Comparison of ENCODE assay signal across 9 mouse cellular contexts in genomic region chr14:31656857-31657645, GRCm38 (mm10). TPM values are rescaled to one million over a fixed set of nuclear protein-coding genes. Genes with fewer than 3 reads are reported as not detected.
A peak's percentile ranks its signal among the peaks of the same experiment; 100 is the strongest.
DNase-seq lines count a peak whose midpoint lies in the region; ATAC-seq and TF ChIP-seq lines count a peak whose summit lies in the region.
"Had no signal": no experiment of that assay in that cellular context is flagged by ENCODE, and none has a peak within 500 bp of the region (broad histone marks: within the 10 kb centered on the region; RNA-seq: fewer than 3 reads in every experiment).

No protein-coding gene starts in this region.

- TF ChIP-seq CTCF in thymus, adult 2 months (IDR thresholded peaks at IDR 0.05; ENCODE audit: borderline replicate concordance, control insufficient read depth, extremely low read depth, insufficient read depth, low read length, poor library complexity) = no peak

- TF ChIP-seq POLR2A in thymus, adult 2 months (IDR thresholded peaks at IDR 0.05; ENCODE audit: control insufficient read depth, extremely low read depth, insufficient read depth, low read length, poor library complexity) = no peak

- DNase-seq in ovary, postnatal 14 days (ENCODE audit: low spot score) = peak; percentile 60
- no peak for DNase-seq in ovary, adult 18-20 months (ENCODE audit: low spot score)
- DNase-seq in adrenal gland, postnatal 14 days = peak; percentile 76
- peak; percentile 74 to 82 for DNase-seq in heart, postnatal 14 days
- peak; percentile 75 to 83 for DNase-seq in left cerebral cortex, postnatal 25 days (ENCODE audit: low spot score in 2 of 2)
- peak; percentile 82 for DNase-seq in thymus, adult 2 months

- H3K9ac ChIP-seq in embryonic facial prominence, embryonic 13.5 days = no peak overlapping the region
- H3K9ac ChIP-seq in midbrain, embryonic 15.5 days = no peak overlapping the region

- no peak overlapping the region for H3K4me2 ChIP-seq in embryonic facial prominence, embryonic 13.5 days
- H3K4me2 ChIP-seq in midbrain, embryonic 15.5 days = no peak overlapping the region

- WGBS in embryonic facial prominence, embryonic 13.5 days = 33% methylated on average over 5 of the region's 5 CpGs
- 47% methylated on average over 5 of the region's 5 CpGs for WGBS in midbrain, embryonic 15.5 days
- 20% methylated on average over 5 of the region's 5 CpGs for WGBS in thymus, adult 2 months

- H3K4me1 ChIP-seq in embryonic facial prominence, embryonic 13.5 days = peaks cover 50% of the 10 kb centered on the region
- peaks cover 21% of the 10 kb centered on the region for H3K4me1 ChIP-seq in midbrain, embryonic 15.5 days
- peaks cover 13% of the 10 kb centered on the region for H3K4me1 ChIP-seq in thymus, adult 2 months (replicated peaks; ENCODE audit: control insufficient read depth, insufficient read depth, low read length)

- no peaks in the 10 kb centered on the region for H3K36me3 ChIP-seq in embryonic facial prominence, embryonic 13.5 days
- H3K36me3 ChIP-seq in midbrain, embryonic 15.5 days (replicated peaks) = no peaks in the 10 kb centered on the region
- no peaks in the 10 kb centered on the region for H3K36me3 ChIP-seq in thymus, adult 2 months (ENCODE audit: control insufficient read depth, insufficient read depth, low read length)

- H3K9me3 ChIP-seq in embryonic facial prominence, embryonic 13.5 days = no peaks in the 10 kb centered on the region
- H3K9me3 ChIP-seq in midbrain, embryonic 15.5 days = no peaks in the 10 kb centered on the region

- ATAC-seq in embryonic facial prominence, embryonic 13.5 days (ENCODE audit: insufficient number of reproducible peaks, insufficient read depth, low FRiP score, low TSS enrichment, low read depth) = no peak
- ATAC-seq in midbrain, embryonic 15.5 days (replicated peaks) = peak; percentile 28; the same call in 1 of the 2 replicates

- no peaks in the 10 kb centered on the region for H3K27me3 ChIP-seq in embryonic facial prominence, embryonic 13.5 days
- H3K27me3 ChIP-seq in midbrain, embryonic 15.5 days (replicated peaks) = no peaks in the 10 kb centered on the region
- no peaks in the 10 kb centered on the region for H3K27me3 ChIP-seq in thymus, adult 2 months (ENCODE audit: control insufficient read depth, insufficient read depth, low read length)

- no peak overlapping the region for H3K4me3 ChIP-seq in embryonic facial prominence, embryonic 13.5 days
- no peak overlapping the region for H3K4me3 ChIP-seq in midbrain, embryonic 15.5 days
- no peak overlapping the region for H3K4me3 ChIP-seq in thymus, adult 2 months (ENCODE audit: control insufficient read depth, insufficient read depth, low read length)

- peak overlapping the region; percentile 5; the same call in 1 of the 2 replicates for H3K27ac ChIP-seq in embryonic facial prominence, embryonic 13.5 days
- no peak overlapping the region for H3K27ac ChIP-seq in midbrain, embryonic 15.5 days
- H3K27ac ChIP-seq in thymus, adult 2 months (ENCODE audit: control insufficient read depth, insufficient read depth, low read length) = no peak overlapping the region

- intact Hi-C loops in heart, postnatal 14 days (cut with DNase I) = loop anchor here (1.0 to 5.0 kb wide), 3 partner anchors 133 to 420 kb away; no protein-coding TSS in a partner anchor
- intact Hi-C loops in left cerebral cortex, postnatal 25 days (cut with DNase I) = loop anchor here (5.0 kb wide), 3 partner anchors 40 to 420 kb away; no protein-coding TSS in a partner anchor

RNA-seq across cellular contexts. Expression of gene Hacl1, which starts 16.0 kb away (rescaled TPM):
- 62.2 and 112 TPM in 2 replicates for total RNA-seq in adrenal gland, postnatal 14 days (2021)
- polyA plus RNA-seq in embryonic facial prominence, embryonic 13.5 days (2015; fragmentation: Nextera tagmentation; extraction: Ambion mirVana) = 12.3 and 14.5 TPM in 2 replicates
- 10 to 100 TPM in 1 of 2 experiments, 1 to 10 TPM in 1; 8.8 to 13.1 TPM for total RNA-seq in heart, postnatal 14 days (2021)
- 1 to 10 TPM; 7.8 TPM for total RNA-seq in left cerebral cortex, postnatal 25 days (2021)
- polyA plus RNA-seq in midbrain, embryonic 15.5 days (2015; fragmentation: Nextera tagmentation; extraction: Ambion mirVana) = 6.2 and 8.4 TPM in 2 replicates
- polyA plus RNA-seq in thymus, adult 2 months (2012; rRNA removed) = 12.1 and 15.3 TPM in 2 replicates

RNA-seq across cellular contexts. Expression of gene Btd, which starts 16.2 kb away (rescaled TPM):
- total RNA-seq in adrenal gland, postnatal 14 days (2021) = 40.4 and 47.4 TPM in 2 replicates
- polyA plus RNA-seq in embryonic facial prominence, embryonic 13.5 days (2015; fragmentation: Nextera tagmentation; extraction: Ambion mirVana) = 32.2 and 33.5 TPM in 2 replicates
- total RNA-seq in heart, postnatal 14 days (2021) = 10 to 100 TPM; 11.0 to 13.8 TPM
- 1 to 10 TPM; 7.7 to 8.8 TPM for total RNA-seq in left cerebral cortex, postnatal 25 days (2021)
- 13.8 and 16.2 TPM in 2 replicates for polyA plus RNA-seq in midbrain, embryonic 15.5 days (2015; fragmentation: Nextera tagmentation; extraction: Ambion mirVana)
- polyA plus RNA-seq in thymus, adult 2 months (2012; rRNA removed) = 34.0 and 42.9 TPM in 2 replicates

RNA-seq across cellular contexts. Expression of gene Gm49387, which starts 16.4 kb away (rescaled TPM):
- total RNA-seq in adrenal gland, postnatal 14 days (2021) = 3.0 and 6.4 TPM in 2 replicates
- polyA plus RNA-seq in embryonic facial prominence, embryonic 13.5 days (2015; fragmentation: Nextera tagmentation; extraction: Ambion mirVana) = 0.78 and 1.1 TPM in 2 replicates
- 1 to 10 TPM in 1 of 2 experiments, under 1 TPM in 1; 0.85 to 1.2 TPM for total RNA-seq in heart, postnatal 14 days (2021)
- under 1 TPM in 1 of 2 experiments, not detected in 1; 0.98 TPM for total RNA-seq in left cerebral cortex, postnatal 25 days (2021)
- 0.63 and 1.2 TPM in 2 replicates for polyA plus RNA-seq in midbrain, embryonic 15.5 days (2015; fragmentation: Nextera tagmentation; extraction: Ambion mirVana)
- not detected in 2 replicates for polyA plus RNA-seq in thymus, adult 2 months (2012; rRNA removed)
- polyA plus RNA-seq: frontal cortex, adult 2 months had no signal
